Mouse (Mus musculus) kidney, adult 2 months (tissue): Measurements from ENCODE around the gene Dcun1d2. TPM values are rescaled to one million over a fixed set of nuclear protein-coding genes. Genes with fewer than 3 reads are reported as not detected.

Source experiments
- DNase-seq: peaks from one replicate; pipeline ENCODE4 v3.0.0; 2021
- H3K27ac ChIP-seq: fragments of 200-500 bp; 2 replicates; pipeline ENCODE4 v1.5.1; 2012; ENCODE audit warnings: low read depth, low read length, control low read depth, inconsistent platforms; ENCODE audit not compliant: insufficient read depth
- H3K27me3 ChIP-seq: fragments of 200-500 bp; replicated peaks from 2 replicates; pipeline ENCODE4 v1.6.1; 2012; ENCODE audit warnings: mild to moderate bottlenecking, moderate library complexity, low read length, inconsistent platforms; ENCODE audit not compliant: control insufficient read depth, insufficient read depth
- H3K36me3 ChIP-seq: fragments of 200-500 bp; 2 replicates; pipeline ENCODE4 v1.6.1; 2012; ENCODE audit warnings: mild to moderate bottlenecking, moderate library complexity, low read length, inconsistent platforms; ENCODE audit not compliant: control insufficient read depth, insufficient read depth
- H3K4me1 ChIP-seq: fragments of 200-500 bp; 2 replicates; pipeline ENCODE4 v1.6.1; 2011; ENCODE audit warnings: low read length; ENCODE audit not compliant: control insufficient read depth, insufficient read depth
- H3K4me3 ChIP-seq: fragments of 200-500 bp; 2 replicates; pipeline ENCODE4 v1.5.1; 2011; ENCODE audit warnings: mild to moderate bottlenecking, low read depth, low read length, control low read depth; ENCODE audit not compliant: insufficient read depth
- CTCF ChIP-seq: fragments of 200-500 bp; conservative IDR thresholded peaks from 2 replicates; pipeline ENCODE4 v1.5.1; 2011; ENCODE audit warnings: low read depth, mild to moderate bottlenecking, control low read depth, low read length, moderate library complexity, mixed read lengths; ENCODE audit not compliant: insufficient read depth, insufficient read length
- POLR2A ChIP-seq: fragments of 200-500 bp; IDR thresholded peaks from one replicate; pipeline ENCODE4 v1.6.1; 2011; ENCODE audit warnings: low read depth, low read length, control low read depth
- WGBS: fragments of 180-500 bp; shearing (Covaris S2); methylation state at CpG from one replicate; pipeline ENCODE4 v1.1.7; 2018; 5-methylcytosine and 5-hydroxymethylcytosine counted together
- polyA plus RNA-seq: library from polyadenylated mRNA; depleted of rRNA; stranded (reverse); fragments of >200 nt; gene quantifications from 2 replicates; pipeline ENCODE4 v1.2.3, GENCODE M21; 2012

Gene Dcun1d2
- polyA plus RNA-seq, 1 experiment = 25.0 TPM

GRCm38 (mm10) chr8:13292364-13292763 lies 4.4 kb upstream of the Dcun1d2 start:
- DNase-seq = peak; percentile 85
- Histone ChIP-seq H3K4me1 (0 out of 2 replicates have a peak, but pooled peaks cover 3% of the 10 kb centered on the region), H3K27ac (no peak overlapping the region), H3K36me3 (peaks cover 2% of the 10 kb centered on the region; the same call in 1 of the 2 replicates), H3K4me3 (no peak overlapping the region), H3K27me3 (no peaks in the 10 kb centered on the region)
- WGBS = 25% methylated on average over 9 of the region's 9 CpGs
- TF ChIP-seq POLR2A = no peak
- peak; percentile 95 for TF ChIP-seq CTCF

DNA sequence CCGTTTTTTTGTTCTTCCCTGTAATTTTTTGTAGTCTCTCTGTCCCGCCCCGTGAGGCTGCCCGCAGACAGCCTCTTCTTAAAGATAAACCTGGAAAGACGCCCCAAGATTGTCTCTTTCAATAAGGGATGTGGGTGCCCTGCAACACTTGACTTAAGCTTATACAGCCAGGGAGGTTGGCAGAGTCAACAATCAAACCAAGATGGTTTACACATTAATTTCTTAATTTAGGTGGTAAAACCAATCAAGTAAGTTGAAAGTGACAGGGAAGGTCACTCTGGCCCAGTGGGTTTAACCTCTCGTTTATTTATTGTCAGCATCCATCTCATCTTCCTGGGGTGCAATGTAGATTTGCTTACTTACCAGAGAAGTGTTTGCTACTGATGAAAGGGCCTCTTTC lies 715 bp upstream of the Dcun1d2 start:
- Histone ChIP-seq H3K36me3 (no peaks in the 10 kb centered on the region; the same call in 1 of the 2 replicates), H3K27me3 (no peaks in the 10 kb centered on the region), H3K4me3 (peak overlapping the region; percentile 93), H3K27ac (peak overlapping the region; percentile 4; the same call in 1 of the 2 replicates), H3K4me1 (peaks cover 7% of the 10 kb centered on the region; the same call in 1 of the 2 replicates)
- TF ChIP-seq CTCF (no peak), POLR2A (no peak)
- WGBS = 2% methylated on average over 6 of the region's 6 CpGs
- peak; percentile 66 for DNase-seq

GRCm38 (mm10) chr8:13287304-13287691 lies 633 bp downstream of the Dcun1d2 start:
- H3K4me3 ChIP-seq = peak overlapping the region; percentile 93
- no peaks in the 10 kb centered on the region for H3K36me3 ChIP-seq
- H3K27me3 ChIP-seq = no peaks in the 10 kb centered on the region
- peak; percentile 71 for TF ChIP-seq POLR2A
- no peak for TF ChIP-seq CTCF
- under 1% methylated on average over 34 of the region's 34 CpGs for WGBS
- peaks cover 5% of the 10 kb centered on the region; the same call in 1 of the 2 replicates for H3K4me1 ChIP-seq
- DNase-seq = peak; percentile 96
- peak overlapping the region; percentile 99 for H3K27ac ChIP-seq

DNA sequence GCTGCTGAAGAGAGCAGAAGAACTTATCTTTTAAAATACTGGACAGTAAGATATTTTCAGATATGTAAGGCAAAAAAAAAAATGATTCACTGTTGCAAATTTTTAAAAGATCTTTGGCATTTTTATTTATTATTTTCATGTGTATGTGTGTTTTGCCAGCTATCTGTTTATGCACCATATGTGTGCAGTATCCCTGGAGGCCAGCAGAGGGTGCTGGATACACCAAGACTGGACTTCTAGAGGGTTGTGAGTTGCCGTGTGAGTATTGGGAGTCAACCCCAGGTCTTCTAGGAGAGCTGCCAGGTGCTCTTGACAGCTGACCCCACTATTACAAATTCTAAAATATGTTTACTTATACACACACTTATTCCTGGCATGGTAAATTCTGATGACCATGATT lies 4.7 kb downstream of the Dcun1d2 start:
- Histone ChIP-seq H3K36me3 (no peaks in the 10 kb centered on the region), H3K27ac (no peak overlapping the region), H3K4me1 (peaks cover 5% of the 10 kb centered on the region; the same call in 1 of the 2 replicates), H3K27me3 (no peaks in the 10 kb centered on the region), H3K4me3 (no peak overlapping the region)
- no peak for TF ChIP-seq POLR2A
- 0 out of 2 replicates have a peak, but pooled peaks have one; percentile 19 for TF ChIP-seq CTCF
- 72% methylated on average over 1 of the region's 1 CpGs for WGBS
- no peak for DNase-seq

- H3K27me3 ChIP-seq = no peaks in the 10 kb centered on the region
- H3K4me1 ChIP-seq = no peaks in the 10 kb centered on the region
- TF ChIP-seq CTCF (no peak), POLR2A (no peak)
- no peak overlapping the region for H3K27ac ChIP-seq
- no peaks in the 10 kb centered on the region; the same call in 1 of the 2 replicates for H3K36me3 ChIP-seq
- WGBS = 53% methylated on average over 5 of the region's 5 CpGs
- no peak for DNase-seq
- H3K4me3 ChIP-seq = no peak overlapping the region
Observed at GRCm38 (mm10) chr8:13276941-13277447, 10.9 kb downstream of the Dcun1d2 start.

DNA sequence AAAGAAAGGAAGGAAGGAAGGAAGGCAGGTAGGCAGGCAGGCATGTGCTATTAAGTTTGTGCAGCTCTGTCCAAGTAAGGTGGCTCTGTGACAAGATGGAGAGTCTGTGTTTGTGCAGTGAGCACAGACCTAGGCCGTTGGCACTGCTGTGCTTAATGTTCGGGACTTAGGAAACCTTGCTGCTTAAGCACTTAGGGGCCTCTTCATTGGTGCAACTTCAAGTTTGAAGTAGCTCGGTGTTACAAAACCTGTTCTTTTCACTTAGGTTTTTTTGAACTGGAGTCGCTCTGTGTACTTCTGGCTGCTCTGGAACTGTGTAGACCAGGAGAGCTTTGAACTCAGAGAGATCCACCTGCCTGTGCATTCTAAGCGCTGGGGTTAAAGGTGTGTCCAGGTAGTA lies 15.1 kb downstream of the Dcun1d2 start:
- Histone ChIP-seq H3K4me1 (no peaks in the 10 kb centered on the region), H3K27me3 (no peaks in the 10 kb centered on the region), H3K36me3 (no peaks in the 10 kb centered on the region; the same call in none of the 2 replicates), H3K4me3 (no peak overlapping the region), H3K27ac (no peak overlapping the region)
- DNase-seq = no peak
- no peak for TF ChIP-seq CTCF
- TF ChIP-seq POLR2A = no peak
- WGBS = 88% methylated on average over 5 of the region's 5 CpGs

- Histone ChIP-seq H3K27ac (no peak overlapping the region), H3K36me3 (no peaks in the 10 kb centered on the region; the same call in none of the 2 replicates), H3K4me1 (no peaks in the 10 kb centered on the region), H3K4me3 (no peak overlapping the region), H3K27me3 (no peaks in the 10 kb centered on the region)
- DNase-seq = no peak
- TF ChIP-seq POLR2A (no peak), CTCF (no peak)
- 60% methylated on average over 2 of the region's 2 CpGs for WGBS
Observed at GRCm38 (mm10) chr8:13267566-13267965, 20.4 kb downstream of the Dcun1d2 start.
